Mouse (Mus musculus) A20 (cell line): ENCODE data around the gene Gm49387.
A peak's percentile ranks its signal among the peaks of the same experiment; 100 is the strongest.

ENCODE experiments used
- DNase-seq: peaks from one replicate; pipeline ENCODE4 v3.0.0-alpha.2; 2011; ENCODE audit warnings: low read depth, low spot score

The Gm49387 gene

GRCm38 (mm10) chr14:31576846-31577697 lies 63.6 kb downstream of the Gm49387 start:
- DNase-seq, result no peak

- DNase-seq, result no peak
Measured at GRCm38 (mm10) chr14:31575866-31576265, 64.8 kb downstream of the Gm49387 start.

- no peak for DNase-seq
Measured at GRCm38 (mm10) chr14:31574903-31575665, 65.6 kb downstream of the Gm49387 start.

- DNase-seq, result no peak
Measured at GRCm38 (mm10) chr14:31572561-31573175, 68.0 kb downstream of the Gm49387 start.

GRCm38 (mm10) chr14:31571419-31571818 lies 69.3 kb downstream of the Gm49387 start:
- DNase-seq, result no peak

- DNase-seq, result no peak
Measured at GRCm38 (mm10) chr14:31570131-31570951, 70.3 kb downstream of the Gm49387 start.

- DNase-seq, result no peak
Measured at GRCm38 (mm10) chr14:31569151-31569631, 71.5 kb downstream of the Gm49387 start.

GRCm38 (mm10) chr14:31565478-31566212 lies 75.0 kb downstream of the Gm49387 start:
- DNase-seq, result no peak

GRCm38 (mm10) chr14:31564452-31565179 lies 76.1 kb downstream of the Gm49387 start:
- DNase-seq, result no peak

- DNase-seq, result no peak
Measured at GRCm38 (mm10) chr14:31560886-31561285, 79.8 kb downstream of the Gm49387 start.

GRCm38 (mm10) chr14:31559216-31559615 lies 81.5 kb downstream of the Gm49387 start:
- DNase-seq, result no peak

- DNase-seq, result no peak
Measured at GRCm38 (mm10) chr14:31557784-31558183, 82.9 kb downstream of the Gm49387 start.

GRCm38 (mm10) chr14:31557273-31557672 lies 83.4 kb downstream of the Gm49387 start:
- no peak for DNase-seq

- DNase-seq, result no peak
Measured at GRCm38 (mm10) chr14:31556526-31557260, 84.0 kb downstream of the Gm49387 start.

GRCm38 (mm10) chr14:31555963-31556434 lies 84.7 kb downstream of the Gm49387 start:
- peak; percentile 10 for DNase-seq

- peak; percentile 16 for DNase-seq
Measured at GRCm38 (mm10) chr14:31555021-31555420, 85.7 kb downstream of the Gm49387 start.

GRCm38 (mm10) chr14:31543885-31544442 lies 96.7 kb downstream of the Gm49387 start:
- DNase-seq, result no peak

- DNase-seq, result no peak
Measured at GRCm38 (mm10) chr14:31537298-31537697, 103.4 kb downstream of the Gm49387 start.

GRCm38 (mm10) chr14:31532656-31533055 lies 108.0 kb downstream of the Gm49387 start:
- DNase-seq, result no peak
